Mouse (Mus musculus) heart, embryonic 15.5 days (tissue): Measurements from ENCODE around the gene Irf2bp2. TPM values are rescaled to one million over a fixed set of nuclear protein-coding genes. Genes with fewer than 3 reads are reported as not detected.

Source experiments
- ATAC-seq: fragments of 200-750 bp; cut with Nextera tagmentation; replicated peaks from 2 replicates; pipeline ENCODE4 v1.8.0; 2017; ENCODE audit warnings: low read depth, moderate TSS enrichment; ENCODE audit not compliant: insufficient number of reproducible peaks, insufficient read depth, low FRiP score
- H3K27ac ChIP-seq: fragments of 300-500 bp; sonication (generic); 2 replicates; pipeline ENCODE4 v1.5.1; 2015; ENCODE audit warnings: mild to moderate bottlenecking, inconsistent platforms
- H3K27me3 ChIP-seq: fragments of 300-500 bp; sonication (generic); 2 replicates; pipeline ENCODE4 v1.6.1; 2015; ENCODE audit warnings: inconsistent platforms
- H3K36me3 ChIP-seq: fragments of 300-500 bp; sonication (generic); 2 replicates; pipeline ENCODE4 v1.6.1; 2015; ENCODE audit warnings: mild to moderate bottlenecking, inconsistent platforms
- H3K4me1 ChIP-seq: fragments of 300-500 bp; sonication (generic); replicated peaks from 2 replicates; pipeline ENCODE4 v1.6.1; 2015; ENCODE audit warnings: inconsistent platforms
- H3K4me2 ChIP-seq: fragments of 300-500 bp; sonication (generic); 2 replicates; pipeline ENCODE4 v1.6.1; 2015; ENCODE audit warnings: inconsistent platforms, mild to moderate bottlenecking, moderate library complexity
- H3K4me3 ChIP-seq: fragments of 300-500 bp; sonication (generic); 2 replicates; pipeline ENCODE4 v1.5.1; 2015; ENCODE audit warnings: mild to moderate bottlenecking, inconsistent platforms
- H3K9ac ChIP-seq: fragments of 300-500 bp; sonication (generic); 2 replicates; pipeline ENCODE4 v1.6.1; 2015; ENCODE audit warnings: mild to moderate bottlenecking, inconsistent platforms
- H3K9me3 ChIP-seq: fragments of 300-500 bp; sonication (generic); replicated peaks from 2 replicates; pipeline ENCODE4 v1.6.1; 2016; ENCODE audit warnings: inconsistent platforms
- WGBS: fragments of 180-500 bp; shearing (Covaris S2); methylation state at CpG from one replicate; pipeline ENCODE4 v1.1.7; 2015; ENCODE audit warnings: mixed read lengths; 5-methylcytosine and 5-hydroxymethylcytosine counted together
- polyA plus RNA-seq: library from polyadenylated mRNA; unstranded; fragments of >200 nt; fragmentation: Nextera tagmentation; extraction: Ambion mirVana; gene quantifications from 2 replicates; pipeline ENCODE4 v1.2.1, GENCODE M21; 2015

The Irf2bp2 gene
- polyA plus RNA-seq, 1 experiment from 2014 or later = 10.3 TPM

GRCm38 (mm10) chr8:126565231-126565781 is 28.5 kb downstream of the Irf2bp2 start:
- Histone ChIP-seq H3K27me3 (no peaks in the 10 kb centered on the region), H3K4me1 (peaks cover 47% of the 10 kb centered on the region), H3K4me2 (peak overlapping the region; percentile 46), H3K36me3 (no peaks in the 10 kb centered on the region), H3K9ac (no peak overlapping the region), H3K4me3 (no peak overlapping the region), H3K27ac (peak overlapping the region; percentile 98), H3K9me3 (no peaks in the 10 kb centered on the region)
- no peak for ATAC-seq
- 72% methylated on average over 6 of the region's 6 CpGs for WGBS

GRCm38 (mm10) chr8:126564551-126565154 is 29.1 kb downstream of the Irf2bp2 start:
- no peaks in the 10 kb centered on the region for H3K36me3 ChIP-seq
- no peaks in the 10 kb centered on the region for H3K27me3 ChIP-seq
- H3K27ac ChIP-seq = peak overlapping the region; percentile 98
- 71% methylated on average over 9 of the region's 9 CpGs for WGBS
- H3K9me3 ChIP-seq = no peaks in the 10 kb centered on the region
- peaks cover 45% of the 10 kb centered on the region for H3K4me1 ChIP-seq
- no peak overlapping the region for H3K4me2 ChIP-seq
- no peak for ATAC-seq
- H3K4me3 ChIP-seq = no peak overlapping the region
- H3K9ac ChIP-seq = no peak overlapping the region

DNA sequence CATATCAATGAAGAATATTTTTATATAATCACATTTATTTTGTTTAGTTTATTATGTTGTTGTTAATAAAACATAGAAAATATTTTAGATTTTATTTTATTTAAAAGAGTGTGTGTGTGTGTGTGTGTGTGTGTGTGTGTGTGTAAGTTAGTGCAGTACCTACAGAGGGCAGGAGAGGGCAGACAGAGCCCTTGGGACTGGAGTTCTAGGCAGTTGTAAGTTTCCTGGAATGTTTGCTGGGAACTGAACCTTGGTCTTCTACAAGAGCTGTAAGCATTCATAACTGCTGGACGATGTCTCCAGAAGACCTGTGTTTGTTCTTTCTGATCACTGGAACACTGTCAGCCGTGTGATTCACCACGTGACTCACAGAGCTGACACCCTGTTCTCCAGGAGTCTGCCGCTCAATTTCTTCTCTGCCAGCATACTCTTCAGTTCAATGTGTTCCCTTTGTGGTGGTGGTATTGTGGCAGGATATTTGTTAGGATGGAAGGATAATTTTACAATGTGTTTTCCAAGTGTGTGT is 32.4 kb downstream of the Irf2bp2 start:
- Histone ChIP-seq H3K27ac (no peak overlapping the region), H3K4me2 (no peak overlapping the region), H3K9ac (no peak overlapping the region), H3K36me3 (no peaks in the 10 kb centered on the region), H3K4me1 (peaks cover 30% of the 10 kb centered on the region), H3K27me3 (no peaks in the 10 kb centered on the region), H3K4me3 (no peak overlapping the region), H3K9me3 (no peaks in the 10 kb centered on the region)
- 92% methylated on average over 4 of the region's 4 CpGs for WGBS
- no peak for ATAC-seq

GRCm38 (mm10) chr8:126558400-126558953 is 35.3 kb downstream of the Irf2bp2 start:
- no peak overlapping the region for H3K4me2 ChIP-seq
- H3K27ac ChIP-seq = no peak overlapping the region
- H3K27me3 ChIP-seq = no peaks in the 10 kb centered on the region
- no peak for ATAC-seq
- H3K9ac ChIP-seq = no peak overlapping the region
- H3K4me3 ChIP-seq = no peak overlapping the region
- peaks cover 4% of the 10 kb centered on the region; the same call in 1 of the 2 replicates for H3K4me1 ChIP-seq
- WGBS = 85% methylated on average over 13 of the region's 13 CpGs
- H3K36me3 ChIP-seq = no peaks in the 10 kb centered on the region
- H3K9me3 ChIP-seq = no peaks in the 10 kb centered on the region

DNA sequence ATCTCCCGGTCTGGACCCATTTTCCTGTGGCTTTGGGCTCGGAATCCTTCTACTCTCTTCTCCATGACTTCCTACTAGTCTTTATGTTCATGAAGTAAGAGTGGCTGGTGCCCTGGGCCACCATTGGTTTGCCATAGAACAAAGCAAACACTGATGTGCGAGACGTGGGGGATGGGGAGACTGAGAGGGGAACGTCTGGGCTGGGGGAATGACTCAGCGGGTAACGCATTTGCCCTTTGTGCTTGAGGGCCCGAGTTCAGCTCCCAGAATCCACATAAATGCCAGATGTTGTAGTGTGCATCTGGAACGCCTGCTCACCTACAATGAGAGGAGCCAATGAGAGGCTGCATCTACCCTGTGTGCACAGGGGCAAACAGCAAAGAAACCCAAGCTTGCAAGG is 36.4 kb downstream of the Irf2bp2 start:
- peaks cover 4% of the 10 kb centered on the region; the same call in 1 of the 2 replicates for H3K4me1 ChIP-seq
- 49% methylated on average over 9 of the region's 9 CpGs for WGBS
- no peaks in the 10 kb centered on the region for H3K27me3 ChIP-seq
- no peak for ATAC-seq
- no peaks in the 10 kb centered on the region for H3K36me3 ChIP-seq
- no peak overlapping the region for H3K27ac ChIP-seq
- no peak overlapping the region for H3K9ac ChIP-seq
- H3K4me2 ChIP-seq = no peak overlapping the region
- H3K4me3 ChIP-seq = no peak overlapping the region
- H3K9me3 ChIP-seq = no peaks in the 10 kb centered on the region

- Histone ChIP-seq H3K9ac (no peak overlapping the region), H3K9me3 (no peaks in the 10 kb centered on the region), H3K4me2 (no peak overlapping the region), H3K27ac (no peak overlapping the region), H3K4me3 (no peak overlapping the region), H3K4me1 (peaks cover 4% of the 10 kb centered on the region; the same call in 1 of the 2 replicates), H3K27me3 (no peaks in the 10 kb centered on the region), H3K36me3 (no peaks in the 10 kb centered on the region)
- ATAC-seq = no peak
- WGBS = 73% methylated on average over 5 of the region's 5 CpGs
Measured at GRCm38 (mm10) chr8:126556691-126557090, 37.1 kb downstream of the Irf2bp2 start.

DNA sequence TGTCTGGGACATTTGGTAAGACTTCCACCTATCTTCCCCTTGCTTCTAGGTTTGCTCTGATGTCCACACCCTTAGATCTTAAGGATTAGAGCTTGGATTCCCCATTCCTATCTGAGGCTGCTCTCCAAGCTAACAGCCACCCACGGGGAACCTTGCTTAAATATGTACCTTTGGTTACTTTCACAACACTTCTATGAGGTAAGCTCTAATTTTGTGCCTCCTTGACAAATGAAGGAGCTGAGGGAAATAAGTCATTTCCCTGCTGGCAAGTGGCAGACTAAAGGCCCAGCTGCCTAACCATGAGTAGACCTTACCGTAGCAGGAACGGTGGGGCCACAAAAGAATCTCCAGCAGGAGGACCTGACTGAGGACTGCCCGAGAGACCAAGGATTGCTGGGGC is 39.0 kb downstream of the Irf2bp2 start:
- Histone ChIP-seq H3K4me2 (no peak overlapping the region), H3K9me3 (no peaks in the 10 kb centered on the region), H3K4me1 (peaks cover 15% of the 10 kb centered on the region), H3K27me3 (no peaks in the 10 kb centered on the region), H3K27ac (no peak overlapping the region), H3K36me3 (no peaks in the 10 kb centered on the region), H3K9ac (no peak overlapping the region), H3K4me3 (no peak overlapping the region)
- WGBS = 85% methylated on average over 4 of the region's 4 CpGs
- ATAC-seq = no peak

GRCm38 (mm10) chr8:126551871-126552270 is 41.9 kb downstream of the Irf2bp2 start:
- Histone ChIP-seq H3K9ac (no peak overlapping the region), H3K4me3 (no peak overlapping the region), H3K36me3 (no peaks in the 10 kb centered on the region), H3K9me3 (no peaks in the 10 kb centered on the region), H3K4me1 (peaks cover 32% of the 10 kb centered on the region), H3K27me3 (no peaks in the 10 kb centered on the region), H3K27ac (no peak overlapping the region), H3K4me2 (no peak overlapping the region)
- WGBS = 83% methylated on average over 4 of the region's 4 CpGs
- no peak for ATAC-seq

DNA sequence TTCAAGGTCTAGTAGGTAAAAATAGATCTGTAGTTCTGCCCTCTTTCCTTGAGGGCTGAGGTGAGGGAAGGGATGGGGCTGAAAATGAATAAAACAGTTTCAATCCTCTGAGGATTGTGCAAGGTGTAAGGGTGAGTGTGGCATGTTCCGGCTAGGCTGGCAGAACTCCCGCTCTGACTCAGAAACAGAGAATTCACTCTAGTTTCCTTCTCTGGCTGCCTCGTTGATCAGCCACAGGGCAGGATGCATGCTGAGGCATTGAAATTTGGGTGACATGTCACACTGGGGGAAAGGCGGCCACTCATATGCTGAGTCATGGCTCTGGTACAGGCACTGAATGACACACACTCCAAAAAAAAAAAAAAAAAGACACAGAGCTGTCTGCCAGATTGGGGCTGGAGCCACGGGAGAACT is 42.8 kb downstream of the Irf2bp2 start:
- 29% methylated on average over 5 of the region's 5 CpGs for WGBS
- Histone ChIP-seq H3K27ac (peak overlapping the region; percentile 65), H3K36me3 (no peaks in the 10 kb centered on the region), H3K4me1 (peaks cover 32% of the 10 kb centered on the region), H3K4me2 (no peak overlapping the region), H3K4me3 (no peak overlapping the region), H3K9me3 (no peaks in the 10 kb centered on the region), H3K27me3 (no peaks in the 10 kb centered on the region), H3K9ac (no peak overlapping the region)
- ATAC-seq = peak; percentile 14; the same call in 1 of the 2 replicates

- no peaks in the 10 kb centered on the region for H3K9me3 ChIP-seq
- H3K36me3 ChIP-seq = no peaks in the 10 kb centered on the region
- peak overlapping the region; percentile 88 for H3K27ac ChIP-seq
- no peak overlapping the region for H3K4me3 ChIP-seq
- 0 out of 2 replicates have a peak overlapping the region, but pooled peaks have one; percentile 27 for H3K9ac ChIP-seq
- no peak overlapping the region for H3K4me2 ChIP-seq
- ATAC-seq = peak; percentile 81
- no peaks in the 10 kb centered on the region for H3K27me3 ChIP-seq
- WGBS = 12% methylated on average over 3 of the region's 3 CpGs
- peaks cover 43% of the 10 kb centered on the region for H3K4me1 ChIP-seq
Measured at GRCm38 (mm10) chr8:126547841-126548240, 45.9 kb downstream of the Irf2bp2 start.

GRCm38 (mm10) chr8:126547361-126547760 is 46.4 kb downstream of the Irf2bp2 start:
- no peak overlapping the region for H3K4me3 ChIP-seq
- H3K9ac ChIP-seq = no peak overlapping the region
- H3K4me2 ChIP-seq = no peak overlapping the region
- no peaks in the 10 kb centered on the region for H3K27me3 ChIP-seq
- no peaks in the 10 kb centered on the region for H3K36me3 ChIP-seq
- WGBS = 85% methylated on average over 4 of the region's 4 CpGs
- H3K9me3 ChIP-seq = no peaks in the 10 kb centered on the region
- peak overlapping the region; percentile 88 for H3K27ac ChIP-seq
- H3K4me1 ChIP-seq = peaks cover 47% of the 10 kb centered on the region
- ATAC-seq = no peak
